Mouse (Mus musculus): ENCODE measurements around the gene Gm4141. TPM values are rescaled to one million over a fixed set of nuclear protein-coding genes. Genes with fewer than 3 reads are reported as not detected.
"Not testable (repeated sequence)": the region's sequence is repeated elsewhere in the genome, so short reads cannot be mapped to it uniquely, and the experiment has no call there.

Gene Gm4141
- not detected in 2 replicates for total RNA-seq (2017)

GRCm38 (mm10) chr7:20576141-20576540 lies at the start of gene Gm4141:
TSS of gene Gm4141 (minus strand) at chr7:20576241.
- not testable (repeated sequence) for ATAC-seq (replicated peaks in 1 of 2; ENCODE audit: insufficient read depth in 1 of 2, low FRiP score in 2 of 2, low TSS enrichment in 1 of 2, low read depth in 1 of 2, poor library complexity in 2 of 2, severe bottlenecking in 2 of 2)

- ATAC-seq (replicated peaks in 1 of 2; ENCODE audit: insufficient read depth in 1 of 2, low FRiP score in 2 of 2, low TSS enrichment in 1 of 2, low read depth in 1 of 2, poor library complexity in 2 of 2, severe bottlenecking in 2 of 2): not testable (repeated sequence)
Measured at GRCm38 (mm10) chr7:20598921-20599320, 22.9 kb upstream of the Gm4141 start, which contains the start of gene Gm4513. TSS of gene Gm4513 (minus strand) at chr7:20599021.

- ATAC-seq (replicated peaks in 1 of 2; ENCODE audit: insufficient read depth in 1 of 2, low FRiP score in 2 of 2, low TSS enrichment in 1 of 2, low read depth in 1 of 2, poor library complexity in 2 of 2, severe bottlenecking in 2 of 2): not testable (repeated sequence)
Measured at GRCm38 (mm10) chr7:20545657-20546056, 30.4 kb downstream of the Gm4141 start, which contains the start of gene Gm5726. TSS of gene Gm5726 (minus strand) at chr7:20545757.

GRCm38 (mm10) chr7:20533537-20533936 lies 42.5 kb downstream of the Gm4141 start, which contains the start of gene Vmn1r104:
TSS of gene Vmn1r104 (plus strand) at chr7:20533837.
- ATAC-seq (replicated peaks in 1 of 2; ENCODE audit: insufficient read depth in 1 of 2, low FRiP score in 2 of 2, low TSS enrichment in 1 of 2, low read depth in 1 of 2, poor library complexity in 2 of 2, severe bottlenecking in 2 of 2): not testable (repeated sequence)

Other genes starting within 250 kb of the Gm4141 start
- not detected in 2 replicates for gene Gm4133, start 242.2 kb downstream of the Gm4141 start, total RNA-seq (2017)
- gene Gm5728, start 200.8 kb downstream of the Gm4141 start, total RNA-seq (2017): not detected in 2 replicates
- not detected in 2 replicates for gene Vmn1r100, start 158.3 kb downstream of the Gm4141 start, total RNA-seq (2017)
- not detected in 2 replicates for gene Vmn1r101, start 133.6 kb downstream of the Gm4141 start, total RNA-seq (2017)
- not detected in 2 replicates for gene Gm10670, start 101.3 kb downstream of the Gm4141 start, total RNA-seq (2017)
- not detected in 2 replicates for gene Vmn1r103, start 65.7 kb downstream of the Gm4141 start, total RNA-seq (2017)
- gene Vmn1r104, start 42.4 kb downstream of the Gm4141 start, total RNA-seq (2017): not detected in 2 replicates
- gene Gm5726, start 30.5 kb downstream of the Gm4141 start, total RNA-seq (2017): not detected in 2 replicates
- not detected in 2 replicates for gene Gm4513, start 22.8 kb upstream of the Gm4141 start, total RNA-seq (2017)
- gene Vmn1r107, start 92.7 kb upstream of the Gm4141 start, total RNA-seq (2017): not detected in 2 replicates
- not detected in 2 replicates for gene Vmn1r111, start 127.0 kb upstream of the Gm4141 start, total RNA-seq (2017)
- gene Gm10668, start 154.4 kb upstream of the Gm4141 start, total RNA-seq (2017): not detected in 2 replicates
- not detected in 2 replicates for gene Vmn1r112, start 194.9 kb upstream of the Gm4141 start, total RNA-seq (2017)
- not detected in 2 replicates for gene Vmn1r113, start 211.0 kb upstream of the Gm4141 start, total RNA-seq (2017)
- not detected in 2 replicates for gene Vmn1r114, start 235.9 kb upstream of the Gm4141 start, total RNA-seq (2017)